Mouse (Mus musculus) intestine, postnatal 0 days (tissue): Measurements from ENCODE around the gene Chd9. TPM values are rescaled to one million over a fixed set of nuclear protein-coding genes. Genes with fewer than 3 reads are reported as not detected.
A peak's percentile ranks its signal among the peaks of the same experiment; 100 is the strongest.

Source experiments
- ATAC-seq: fragments of 200-750 bp; cut with Nextera tagmentation; 2 replicates; pipeline ENCODE4 v1.8.0; 2017; ENCODE audit warnings: mild to moderate bottlenecking, moderate TSS enrichment, moderate library complexity
- H3K27ac ChIP-seq: fragments of 300-500 bp; sonication (generic); 2 replicates; pipeline ENCODE4 v1.5.1; 2014; ENCODE audit warnings: mild to moderate bottlenecking, low read depth, low read length, moderate library complexity
- H3K27me3 ChIP-seq: fragments of 300-500 bp; sonication (generic); replicated peaks from 2 replicates; pipeline ENCODE4 v1.6.1; 2014; ENCODE audit warnings: low read length, mixed read lengths; ENCODE audit not compliant: control insufficient read depth, insufficient read depth
- H3K36me3 ChIP-seq: fragments of 300-500 bp; sonication (generic); 2 replicates; pipeline ENCODE4 v1.6.1; 2014; ENCODE audit warnings: mild to moderate bottlenecking, moderate library complexity; ENCODE audit not compliant: control insufficient read depth, insufficient read depth
- H3K4me1 ChIP-seq: fragments of 300-500 bp; sonication (generic); replicated peaks from 2 replicates; pipeline ENCODE4 v1.6.1; 2014; ENCODE audit warnings: antibody characterized with exemption, low read length, mixed read lengths; ENCODE audit not compliant: control insufficient read depth, insufficient read depth
- H3K4me2 ChIP-seq: fragments of 300-500 bp; sonication (generic); replicated peaks from 2 replicates; pipeline ENCODE4 v1.6.1; 2014; ENCODE audit warnings: low read depth, mild to moderate bottlenecking, moderate library complexity
- H3K4me3 ChIP-seq: fragments of 300-500 bp; sonication (generic); 2 replicates; pipeline ENCODE4 v1.5.1; 2014; ENCODE audit warnings: low read depth, low read length
- H3K9ac ChIP-seq: fragments of 300-500 bp; sonication (generic); 2 replicates; pipeline ENCODE4 v1.6.1; 2014; ENCODE audit warnings: mild to moderate bottlenecking, low read depth, low read length
- H3K9me3 ChIP-seq: fragments of 300-500 bp; sonication (generic); 2 replicates; pipeline ENCODE4 v1.6.1; 2016; ENCODE audit warnings: mixed run types; ENCODE audit not compliant: control insufficient read depth
- CTCF ChIP-seq: sonication (generic); IDR thresholded peaks from 2 replicates; pipeline ENCODE4 v1.5.1; 2016; ENCODE audit warnings: low read depth, mild to moderate bottlenecking, control low read depth, antibody characterized with exemption, moderate library complexity
- WGBS: fragments of 180-500 bp; shearing (Covaris S2); extraction: QIAGEN DNeasy Blood & Tissue Kit; methylation state at CpG from one replicate; pipeline ENCODE4 v1.1.7; 2014; 5-methylcytosine and 5-hydroxymethylcytosine counted together
- polyA plus RNA-seq: library from polyadenylated mRNA; unstranded; fragments of >200 nt; fragmentation: Nextera tagmentation; extraction: Ambion mirVana; gene quantifications from 2 replicates; pipeline ENCODE4 v1.2.1, GENCODE M21; 2015

Chd9 gene
- polyA plus RNA-seq, 1 experiment from 2014 or later, result 236 TPM

DNA sequence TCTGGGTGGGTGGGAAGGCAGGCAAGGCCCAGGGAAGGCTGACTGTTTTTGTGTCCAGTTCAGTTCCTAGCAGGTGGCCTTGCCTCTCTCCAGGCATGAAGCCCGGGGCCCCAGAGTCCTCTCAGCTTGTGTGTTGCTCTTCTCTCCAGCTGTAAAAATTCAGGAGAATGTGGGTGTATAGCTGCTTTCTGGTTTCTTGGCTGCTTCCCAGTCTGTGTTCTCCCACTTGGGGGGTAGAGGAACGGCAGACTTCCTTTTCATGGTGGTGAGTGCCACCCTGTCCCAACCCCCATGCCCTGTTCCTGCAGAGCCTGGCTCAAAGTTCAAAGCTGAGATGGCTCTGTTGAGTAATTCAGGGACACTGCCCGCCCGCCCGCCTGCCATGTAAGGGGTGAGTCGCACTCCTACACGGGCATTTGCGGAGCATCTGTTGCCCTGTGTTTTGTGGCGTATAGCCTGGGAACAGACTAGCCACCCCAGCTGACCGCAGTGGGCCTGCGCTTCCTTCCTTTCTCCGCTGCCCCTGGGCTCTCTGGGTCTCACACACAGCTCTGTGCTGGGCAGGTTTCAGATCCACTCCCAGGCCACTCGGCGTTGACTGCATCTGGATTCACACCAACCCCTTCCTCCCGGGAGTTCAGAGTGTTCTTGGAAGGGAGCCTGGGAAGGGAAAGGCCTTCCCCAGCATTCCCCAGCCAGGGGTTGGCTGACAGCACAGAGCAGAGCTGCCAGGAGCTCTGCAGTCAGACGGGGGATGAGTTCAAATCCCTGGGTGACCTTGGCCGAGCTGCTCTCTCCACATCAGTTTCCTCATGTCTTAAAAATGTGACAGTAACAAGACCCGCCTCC lies 41.1 kb downstream of the Chd9 start:
- WGBS, result 30% methylated on average over 18 of the region's 18 CpGs
- ATAC-seq, result peak; percentile 85
- Histone ChIP-seq H3K27ac (peak overlapping the region; percentile 65), H3K36me3 (no peaks in the 10 kb centered on the region), H3K27me3 (no peaks in the 10 kb centered on the region), H3K4me3 (no peak overlapping the region), H3K4me1 (peaks cover 20% of the 10 kb centered on the region), H3K9me3 (no peaks in the 10 kb centered on the region), H3K9ac (no peak overlapping the region; the same call in 1 of the 2 replicates), H3K4me2 (peak overlapping the region; percentile 54)
- no peak for TF ChIP-seq CTCF

DNA sequence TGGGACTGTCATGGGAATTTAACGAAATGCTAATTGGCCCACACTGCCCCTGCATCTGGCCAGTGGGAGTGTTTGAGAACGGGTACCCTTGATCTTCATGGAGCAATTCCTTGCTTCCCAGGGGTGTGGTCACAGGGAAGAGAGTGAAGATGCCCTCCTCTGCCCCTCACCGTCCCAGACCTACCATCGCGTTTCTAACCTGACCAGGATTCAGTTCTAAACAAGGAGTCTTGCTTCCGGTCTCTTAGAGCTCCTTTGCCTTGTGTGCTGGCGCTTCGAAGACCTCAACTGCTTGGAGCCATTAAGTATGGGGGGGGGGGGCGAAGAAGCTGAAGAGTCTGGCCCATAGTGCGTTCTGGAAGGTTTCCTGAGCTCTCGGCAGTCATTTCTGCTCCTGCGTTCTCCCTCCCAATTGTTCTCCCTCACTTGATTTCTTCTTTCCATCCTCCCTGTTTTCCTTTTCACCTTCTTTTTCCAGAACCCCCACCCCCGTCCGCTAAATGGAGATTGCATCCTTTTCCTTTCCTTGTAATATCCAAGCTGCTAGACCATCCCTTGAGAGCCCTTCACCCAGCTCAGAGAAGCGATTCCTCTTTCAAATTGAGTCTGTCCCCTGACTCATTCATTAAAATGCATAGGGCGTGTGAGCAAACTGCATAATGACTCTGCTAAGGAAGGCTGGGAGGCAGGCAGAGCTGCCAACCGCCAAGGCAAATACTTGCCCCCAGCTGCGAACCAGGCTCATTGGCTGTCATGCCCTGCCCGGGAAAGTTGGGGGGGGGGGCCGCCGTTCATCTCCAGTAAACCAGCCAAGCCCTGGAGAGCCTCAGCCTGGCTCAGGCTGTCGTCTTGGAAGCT lies 42.0 kb downstream of the Chd9 start:
- no peak for TF ChIP-seq CTCF
- Histone ChIP-seq H3K27me3 (no peaks in the 10 kb centered on the region), H3K36me3 (no peaks in the 10 kb centered on the region), H3K9me3 (no peaks in the 10 kb centered on the region), H3K4me3 (no peak overlapping the region), H3K27ac (no peak overlapping the region), H3K9ac (no peak overlapping the region), H3K4me2 (peak overlapping the region; percentile 54), H3K4me1 (peaks cover 20% of the 10 kb centered on the region)
- 0 out of 2 replicates have a peak, but pooled peaks have one; percentile 3 for ATAC-seq
- 24% methylated on average over 22 of the region's 22 CpGs for WGBS

DNA sequence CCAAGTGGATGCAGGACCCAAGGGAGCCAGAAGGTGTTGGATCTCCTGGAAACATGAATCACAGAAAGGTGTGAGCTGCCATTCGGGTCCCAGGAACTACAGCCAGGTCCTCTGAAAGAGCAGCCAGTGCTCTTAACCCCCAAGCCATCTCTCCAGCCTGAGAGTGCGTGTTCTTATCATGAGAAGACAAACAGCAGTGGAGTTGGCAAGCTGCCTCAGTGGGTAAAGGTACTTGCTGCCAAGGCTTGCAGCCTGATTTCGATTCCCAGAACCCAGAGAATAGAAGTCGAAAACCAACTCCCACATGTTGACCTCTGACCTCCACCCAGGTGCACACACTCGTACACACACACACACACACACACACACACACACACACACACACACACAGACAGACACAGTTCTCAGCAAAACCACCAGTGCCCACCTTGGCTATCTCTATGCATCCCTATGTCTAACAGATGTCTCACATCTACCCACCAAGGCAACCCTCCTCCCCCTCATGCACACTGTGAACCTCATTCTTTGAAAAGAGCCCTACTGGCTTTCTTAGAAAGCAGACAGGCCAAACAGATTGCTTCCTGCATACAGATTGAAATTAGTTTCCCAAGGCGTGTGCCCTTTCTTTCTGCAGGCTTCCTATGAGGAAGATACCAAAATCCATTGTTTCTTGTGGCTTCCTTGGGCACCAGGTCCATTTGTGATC lies 43.4 kb downstream of the Chd9 start:
- Histone ChIP-seq H3K4me2 (no peak overlapping the region), H3K27me3 (no peaks in the 10 kb centered on the region), H3K4me3 (no peak overlapping the region), H3K4me1 (peaks cover 20% of the 10 kb centered on the region), H3K9ac (no peak overlapping the region), H3K36me3 (no peaks in the 10 kb centered on the region), H3K27ac (no peak overlapping the region), H3K9me3 (no peaks in the 10 kb centered on the region)
- WGBS, result 54% methylated on average over 6 of the region's 6 CpGs
- TF ChIP-seq CTCF, result no peak
- ATAC-seq, result no peak

DNA sequence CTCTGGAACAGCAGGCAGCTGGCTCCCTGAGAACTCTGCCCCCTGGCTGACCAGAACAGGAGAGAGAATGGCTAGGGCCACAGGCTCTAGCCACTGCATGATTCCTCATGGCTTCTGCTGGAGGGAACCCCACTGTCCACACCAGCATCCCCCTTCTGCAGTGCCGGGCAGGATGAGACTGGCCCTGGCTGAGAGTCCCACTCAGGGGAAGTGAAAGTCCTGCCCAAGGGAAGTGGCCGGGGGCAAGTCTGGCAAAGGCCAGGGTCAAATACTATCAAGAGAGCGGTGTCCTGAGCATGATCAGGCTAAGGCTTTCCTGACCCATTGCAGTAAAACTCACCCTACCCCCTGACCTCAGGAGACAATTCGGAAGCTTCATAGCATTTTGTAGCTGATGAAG lies 44.9 kb downstream of the Chd9 start:
- no peaks in the 10 kb centered on the region for H3K36me3 ChIP-seq
- WGBS, result 84% methylated on average over 4 of the region's 4 CpGs

DNA sequence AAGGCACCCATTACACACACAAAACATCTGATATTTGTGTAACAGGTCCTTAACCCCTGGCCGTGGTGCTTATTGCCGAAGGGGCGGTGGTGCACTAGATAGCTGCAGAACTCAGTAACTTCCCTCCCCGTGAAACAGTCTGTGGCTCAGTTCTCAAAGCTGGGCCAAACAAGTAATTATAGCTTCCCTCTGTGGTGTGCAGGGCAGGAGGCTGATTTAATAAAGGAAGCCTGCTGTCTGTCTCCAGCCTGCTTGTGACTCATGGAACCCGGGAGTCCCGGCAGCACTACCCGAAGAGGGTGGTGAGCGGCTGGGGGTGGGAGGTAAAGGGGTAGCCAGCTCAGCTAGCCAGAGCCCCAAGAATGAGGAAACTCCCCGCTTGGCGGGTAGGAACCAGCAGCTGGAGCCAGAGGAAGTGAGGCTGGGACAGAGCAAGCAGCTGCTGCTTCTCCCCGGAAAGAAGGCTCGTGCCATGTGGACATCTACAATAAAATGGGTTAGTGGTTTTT lies 48.1 kb downstream of the Chd9 start:
- peak overlapping the region; percentile 65 for H3K27ac ChIP-seq
- peak overlapping the region; percentile 45; the same call in 1 of the 2 replicates for H3K4me3 ChIP-seq
- TF ChIP-seq CTCF, result no peak
- H3K9ac ChIP-seq, result 0 out of 2 replicates have a peak overlapping the region, but pooled peaks have one; percentile 59
- H3K9me3 ChIP-seq, result no peaks in the 10 kb centered on the region
- no peaks in the 10 kb centered on the region for H3K27me3 ChIP-seq
- H3K36me3 ChIP-seq, result no peaks in the 10 kb centered on the region
- H3K4me1 ChIP-seq, result peaks cover 4% of the 10 kb centered on the region
- peak overlapping the region; percentile 73 for H3K4me2 ChIP-seq
- ATAC-seq, result peak; percentile 20; the same call in 1 of the 2 replicates
- 7% methylated on average over 12 of the region's 12 CpGs for WGBS

More for the DNA sequence above, 44.9 kb downstream of the Chd9 start:
- 0 out of 2 replicates have a peak, but pooled peaks have one; percentile 10 for TF ChIP-seq CTCF
- no peak for ATAC-seq
- H3K4me3 ChIP-seq, result no peak overlapping the region
- H3K9ac ChIP-seq, result no peak overlapping the region
- H3K4me2 ChIP-seq, result no peak overlapping the region
- H3K4me1 ChIP-seq, result peaks cover 22% of the 10 kb centered on the region
- no peak overlapping the region for H3K27ac ChIP-seq
- no peaks in the 10 kb centered on the region for H3K27me3 ChIP-seq
- no peaks in the 10 kb centered on the region for H3K9me3 ChIP-seq
